Mouse (Mus musculus): Measurements from ENCODE around the gene Rgl1. TPM values are rescaled to one million over a fixed set of nuclear protein-coding genes. Genes with fewer than 3 reads are reported as not detected.

Rgl1 gene
- total RNA-seq, 1 experiment from 2014 or later = 12.6 TPM

DNA sequence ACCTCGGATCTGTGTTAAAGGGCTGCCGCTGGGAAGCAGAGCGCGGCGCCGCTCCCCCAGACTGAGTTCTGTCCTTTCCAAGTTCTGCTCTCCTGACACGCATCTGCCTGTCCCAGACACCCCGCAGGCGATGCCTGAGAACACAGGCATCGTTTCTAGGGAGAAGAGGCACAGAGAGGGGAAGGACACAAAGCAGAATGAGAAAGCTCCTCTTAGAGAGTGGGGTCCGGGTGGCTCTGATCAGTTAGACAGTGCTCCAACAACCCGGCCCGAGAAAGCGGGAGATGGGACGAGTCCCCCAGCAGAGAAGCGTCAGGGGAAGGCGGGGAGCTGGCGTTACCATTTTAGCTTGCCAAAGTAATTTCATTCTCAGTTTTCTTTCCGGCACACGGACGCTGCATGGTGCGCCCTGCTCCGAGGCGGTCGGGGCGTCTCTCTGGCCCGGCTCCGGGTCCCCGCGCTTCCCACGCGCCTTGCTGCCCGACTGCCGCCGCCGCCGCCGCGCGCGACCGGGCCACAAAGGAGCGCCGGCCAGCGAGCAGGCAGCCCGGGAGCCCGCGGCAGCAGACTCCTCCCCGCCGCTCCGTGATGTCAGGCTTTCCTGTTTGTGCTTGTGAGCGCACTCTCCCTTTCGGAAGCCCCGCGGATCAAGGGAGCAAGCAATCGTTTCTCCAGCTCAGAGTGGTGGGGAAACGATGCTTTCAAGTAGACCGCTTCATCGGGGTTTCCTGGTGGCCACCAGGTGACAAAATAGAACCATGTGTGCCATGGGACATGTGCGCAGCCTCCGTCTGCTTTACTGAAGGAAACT lies 141.3 kb downstream of the Rgl1 start:
- peak; percentile 28; the same call in 1 of the 2 replicates for ATAC-seq (ENCODE audit: extremely low read depth, insufficient number of reproducible peaks, low FRiP score, poor library complexity, severe bottlenecking)

GRCm38 (mm10) chr1:152623375-152624270 lies 142.5 kb downstream of the Rgl1 start:
- no peak for ATAC-seq (ENCODE audit: extremely low read depth, insufficient number of reproducible peaks, low FRiP score, poor library complexity, severe bottlenecking)

DNA sequence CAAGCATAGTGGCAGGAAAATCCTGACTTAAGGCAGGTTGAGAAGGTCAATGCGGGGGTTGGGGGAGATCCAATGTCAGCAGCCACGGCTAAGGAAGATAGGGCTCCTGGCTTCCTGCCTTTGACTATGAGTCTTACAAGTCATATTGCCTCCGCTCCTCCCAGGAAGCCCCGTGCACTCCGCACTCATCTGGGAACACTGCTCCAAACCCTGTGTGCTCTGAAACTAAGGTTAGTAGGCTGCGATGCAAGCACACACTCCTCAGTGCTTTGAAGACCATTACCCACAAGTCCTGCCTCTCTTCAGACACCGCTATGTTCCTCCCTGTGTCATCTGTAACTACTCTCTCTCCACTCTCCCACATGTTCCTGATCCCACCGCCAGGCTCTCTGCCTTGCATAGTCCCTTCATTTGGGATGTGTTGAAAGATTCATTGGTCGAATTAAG lies 143.4 kb downstream of the Rgl1 start:
- no peak for ATAC-seq (ENCODE audit: extremely low read depth, insufficient number of reproducible peaks, low FRiP score, poor library complexity, severe bottlenecking)

- no peak for ATAC-seq (ENCODE audit: extremely low read depth, insufficient number of reproducible peaks, low FRiP score, poor library complexity, severe bottlenecking)
These were observed 144.5 kb downstream of the Rgl1 start for GRCm38 (mm10) chr1:152621624-152622023.

DNA sequence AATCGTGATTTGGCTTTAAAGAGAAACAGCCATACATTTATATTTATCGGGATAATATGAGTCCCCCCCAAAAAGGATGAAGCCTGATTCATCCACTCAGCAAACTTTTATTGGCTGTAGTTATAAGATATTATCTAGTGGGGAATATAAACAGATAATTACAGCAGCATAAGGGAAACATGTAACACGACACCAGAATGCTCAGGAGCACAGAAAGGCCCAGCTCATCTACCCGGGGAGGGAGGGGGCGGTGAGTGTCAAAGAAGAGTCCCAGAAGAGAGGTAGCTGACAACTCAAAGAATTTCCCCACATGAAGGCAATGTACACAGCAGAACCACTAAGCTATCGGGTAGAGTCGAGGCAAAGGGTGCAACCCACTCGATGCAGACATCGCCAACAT lies 146.8 kb downstream of the Rgl1 start:
- no peak for ATAC-seq (ENCODE audit: extremely low read depth, insufficient number of reproducible peaks, low FRiP score, poor library complexity, severe bottlenecking)

GRCm38 (mm10) chr1:152618896-152619295 lies 147.3 kb downstream of the Rgl1 start:
- no peak for ATAC-seq (ENCODE audit: extremely low read depth, insufficient number of reproducible peaks, low FRiP score, poor library complexity, severe bottlenecking)

DNA sequence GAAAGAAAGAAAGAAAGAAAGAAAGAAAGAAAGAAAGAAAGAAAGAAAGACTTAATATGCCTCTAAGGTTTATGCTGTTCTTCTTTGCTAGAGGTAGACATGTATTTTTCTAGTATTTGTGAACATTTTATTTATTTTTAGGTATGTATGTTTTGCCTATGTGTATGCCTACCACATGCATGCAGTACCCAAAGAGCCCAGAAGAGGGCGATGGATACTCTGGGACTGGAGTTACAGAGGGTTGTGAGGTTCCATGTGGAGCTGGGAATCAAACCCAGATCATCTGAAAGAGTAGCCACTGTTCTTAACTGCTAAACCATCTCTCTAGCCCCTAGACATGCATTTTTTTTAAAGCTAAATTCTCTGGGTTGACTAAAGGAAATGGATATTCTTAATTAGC lies 147.8 kb downstream of the Rgl1 start:
- ATAC-seq (ENCODE audit: extremely low read depth, insufficient number of reproducible peaks, low FRiP score, poor library complexity, severe bottlenecking) = no peak

DNA sequence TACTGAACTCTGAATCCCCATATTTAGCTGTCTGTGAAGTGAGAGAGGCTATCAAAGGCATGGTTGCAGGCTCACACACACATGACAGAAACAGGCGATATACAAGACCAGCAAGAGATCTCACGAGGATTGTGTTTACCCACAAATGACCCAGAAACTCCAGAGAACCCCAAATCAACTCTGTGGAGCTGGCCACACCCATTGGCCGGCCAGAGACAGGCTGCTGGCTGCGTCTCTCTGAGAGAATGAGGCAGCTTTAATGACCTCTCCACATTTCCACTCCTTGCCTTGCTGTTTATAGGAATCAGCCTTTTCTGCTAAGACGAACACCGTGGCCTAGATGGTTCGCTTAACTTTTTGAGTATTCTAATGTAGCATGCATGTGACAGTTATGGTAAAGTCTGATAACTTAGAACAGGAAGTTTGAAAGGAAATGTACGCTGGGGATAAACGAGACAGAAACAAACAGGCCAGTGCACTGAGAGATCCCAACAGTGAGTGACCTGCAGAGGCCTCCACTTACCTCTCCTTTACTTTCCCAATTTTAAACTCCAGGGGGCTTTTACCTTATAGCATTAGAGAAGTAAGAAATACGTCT lies 148.3 kb downstream of the Rgl1 start:
- no peak for ATAC-seq (ENCODE audit: extremely low read depth, insufficient number of reproducible peaks, low FRiP score, poor library complexity, severe bottlenecking)

- ATAC-seq (ENCODE audit: extremely low read depth, insufficient number of reproducible peaks, low FRiP score, poor library complexity, severe bottlenecking) = no peak
These were observed 149.4 kb downstream of the Rgl1 start for GRCm38 (mm10) chr1:152616777-152617057.

- ATAC-seq (ENCODE audit: extremely low read depth, insufficient number of reproducible peaks, low FRiP score, poor library complexity, severe bottlenecking) = peak; percentile 27; the same call in 1 of the 2 replicates
These were observed 150.0 kb downstream of the Rgl1 start for GRCm38 (mm10) chr1:152615987-152616776.

DNA sequence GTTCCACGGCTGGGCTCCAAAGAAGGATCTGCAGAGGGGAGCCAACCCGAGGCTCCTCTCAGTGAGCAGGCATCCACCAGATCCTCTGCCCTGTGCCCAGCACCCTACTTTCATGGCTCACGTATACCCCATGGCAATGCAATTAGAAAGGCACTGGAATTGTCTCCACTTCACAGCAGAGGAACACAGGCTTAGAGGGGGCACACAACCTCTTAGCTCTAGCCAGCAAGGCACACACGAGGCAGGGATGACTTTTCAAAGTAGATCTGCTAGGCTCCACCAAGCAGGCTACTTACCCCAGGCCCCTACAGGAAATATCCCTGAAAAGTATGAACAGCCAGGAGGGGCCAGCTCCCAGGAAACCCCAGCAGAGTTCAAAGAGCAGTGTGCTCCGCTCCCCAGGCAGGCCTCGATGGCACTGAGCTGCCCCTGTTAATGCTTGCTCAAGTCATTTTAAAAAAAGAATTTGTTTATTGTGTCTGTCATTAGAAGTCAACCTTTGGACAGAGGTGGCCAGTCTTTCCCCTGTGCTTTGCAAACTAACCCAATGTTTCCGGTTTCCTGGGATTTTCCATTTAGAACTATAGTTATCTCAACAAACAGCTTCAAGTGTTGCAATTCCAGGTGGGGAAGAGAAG lies 151.3 kb downstream of the Rgl1 start:
- ATAC-seq (ENCODE audit: extremely low read depth, insufficient number of reproducible peaks, low FRiP score, poor library complexity, severe bottlenecking) = no peak

DNA sequence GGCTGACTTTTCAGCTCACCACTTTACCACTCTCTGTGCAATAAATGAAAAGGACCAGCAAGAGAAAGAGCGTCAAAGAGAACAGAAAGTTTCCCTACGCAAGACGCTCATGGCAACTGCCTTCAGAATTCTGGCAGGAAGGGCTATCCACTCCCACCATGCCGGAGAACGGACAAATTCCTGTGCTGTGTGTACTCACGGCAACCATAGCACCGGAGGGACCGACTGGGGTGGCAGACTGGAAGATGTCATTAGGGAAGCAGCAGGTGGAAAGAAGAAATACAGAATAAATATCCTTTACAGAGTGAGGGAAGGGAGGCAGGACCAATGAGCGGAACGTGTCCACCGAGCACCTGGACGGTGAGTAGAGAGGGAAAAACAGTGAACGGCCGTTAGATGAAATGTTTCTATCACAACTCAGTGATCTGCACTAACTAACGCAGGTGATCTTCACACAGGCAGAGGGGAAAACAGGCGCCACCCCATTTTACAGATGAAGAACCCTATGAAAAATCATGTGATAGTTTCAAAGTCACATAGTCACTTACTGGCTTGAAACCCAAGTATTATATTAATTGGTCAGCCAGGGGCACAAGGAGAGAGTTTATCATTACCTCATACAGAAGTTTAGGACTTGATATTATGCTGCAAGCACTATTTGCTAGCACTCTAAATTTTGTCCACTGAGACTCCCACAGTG lies 152.8 kb downstream of the Rgl1 start:
- ATAC-seq (ENCODE audit: extremely low read depth, insufficient number of reproducible peaks, low FRiP score, poor library complexity, severe bottlenecking) = no peak

DNA sequence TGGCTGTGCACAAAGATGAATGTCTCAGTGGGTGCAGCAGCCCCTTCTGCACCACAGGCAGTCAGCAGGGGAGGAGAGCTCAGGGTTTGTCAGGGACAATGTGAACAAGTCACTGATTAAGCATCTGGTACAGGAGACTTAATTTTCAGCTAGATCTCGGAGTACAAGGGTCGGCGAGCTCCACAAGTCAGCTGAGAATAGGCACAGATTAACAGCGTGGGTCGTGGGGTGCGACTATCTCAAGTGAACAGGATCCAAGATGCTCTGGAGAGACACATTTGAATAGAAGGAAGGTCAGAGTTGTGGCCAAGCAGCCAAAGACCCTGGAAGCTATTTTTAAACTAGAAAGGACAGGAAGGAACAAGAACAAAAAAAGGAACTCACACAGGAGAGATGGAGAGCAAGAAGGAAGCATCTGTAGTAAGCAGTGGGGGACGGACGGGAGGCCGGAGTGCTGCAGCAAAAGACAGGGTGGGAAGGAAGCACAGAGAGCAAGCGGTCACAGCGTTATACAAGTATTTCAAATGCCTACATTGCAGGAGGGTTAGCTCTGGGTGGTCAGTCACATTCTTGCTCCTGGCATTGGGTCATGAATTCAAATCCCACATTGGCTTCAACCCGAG lies 153.5 kb downstream of the Rgl1 start:
- ATAC-seq (ENCODE audit: extremely low read depth, insufficient number of reproducible peaks, low FRiP score, poor library complexity, severe bottlenecking) = no peak

DNA sequence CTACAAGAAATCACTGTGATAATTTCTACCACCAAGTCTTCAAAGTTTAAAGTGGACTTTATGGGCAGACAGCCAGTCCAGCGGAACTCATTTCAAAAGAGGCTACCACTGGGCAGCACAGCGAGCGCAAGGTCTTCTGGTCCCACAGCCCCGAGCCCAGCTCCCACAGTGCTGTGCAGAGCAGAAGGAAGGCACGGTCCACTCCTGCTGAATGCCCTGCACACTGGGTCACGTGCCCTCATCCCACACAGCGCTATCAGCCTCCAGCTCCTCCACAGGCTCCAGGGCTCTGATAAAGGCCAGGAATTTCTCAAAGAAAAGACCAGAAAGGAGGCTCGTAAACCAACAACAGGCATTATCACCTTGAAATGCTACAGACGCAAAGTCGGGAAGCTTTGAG lies 156.6 kb downstream of the Rgl1 start:
- ATAC-seq (ENCODE audit: extremely low read depth, insufficient number of reproducible peaks, low FRiP score, poor library complexity, severe bottlenecking) = no peak

DNA sequence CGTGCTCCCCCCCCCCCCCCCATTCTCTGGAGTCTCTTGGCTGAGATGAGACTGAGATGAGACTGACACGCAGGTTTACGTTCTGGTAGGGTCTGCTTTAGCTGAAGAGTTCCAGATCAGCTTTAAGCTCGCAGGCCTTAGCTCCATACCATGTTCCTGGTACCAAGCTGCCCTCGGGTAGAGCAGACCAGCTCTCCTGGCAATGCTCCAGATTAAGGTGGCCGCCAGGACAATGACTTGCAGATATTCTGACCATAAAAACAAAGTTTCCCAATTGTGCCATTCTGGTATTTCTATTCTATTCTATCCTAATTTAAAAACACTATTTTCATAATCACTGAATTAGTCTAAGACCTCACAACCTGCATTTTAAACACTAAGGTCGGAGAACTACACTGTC lies 157.1 kb downstream of the Rgl1 start:
- no peak for ATAC-seq (ENCODE audit: extremely low read depth, insufficient number of reproducible peaks, low FRiP score, poor library complexity, severe bottlenecking)

GRCm38 (mm10) chr1:152607765-152608164 lies 158.4 kb downstream of the Rgl1 start:
- ATAC-seq (ENCODE audit: extremely low read depth, insufficient number of reproducible peaks, low FRiP score, poor library complexity, severe bottlenecking) = no peak

GRCm38 (mm10) chr1:152606727-152607126 lies 159.4 kb downstream of the Rgl1 start:
- ATAC-seq (ENCODE audit: extremely low read depth, insufficient number of reproducible peaks, low FRiP score, poor library complexity, severe bottlenecking) = no peak

Data from neutrophil, adult 5-6 weeks (primary cell).